In genomic region chr11:73137591-73138501, GRCm38 (mm10) we compare ENCODE assay signal across 8 mouse cellular contexts. TPM values are rescaled to one million over a fixed set of nuclear protein-coding genes. Genes with fewer than 3 reads are reported as not detected.
DNase-seq lines count a peak whose midpoint lies in the region; ATAC-seq lines count a peak whose summit lies in the region.

Gene Haspin (minus strand): TSS chr11:73138294.

- peak within 1 kb of the TSS; percentile 84 to 89 for H3K4me3 ChIP-seq in heart, embryonic 14.5 days (ENCODE audit: control insufficient read depth in 1 of 2, insufficient read depth in 1 of 2, low read depth in 1 of 2, low read length in 2 of 2)
- H3K4me3 ChIP-seq in liver, embryonic 13.5 days (replicated peaks): peak within 1 kb of the TSS; percentile 99
- H3K4me3 ChIP-seq in stomach, embryonic 16.5 days (replicated peaks; ENCODE audit: low read length): peak within 1 kb of the TSS; percentile 91

- no peaks in the 10 kb centered on the region for H3K9me3 ChIP-seq in heart, embryonic 14.5 days (ENCODE audit: control insufficient read depth, low read length)
- H3K9me3 ChIP-seq in liver, embryonic 13.5 days (replicated peaks): no peaks in the 10 kb centered on the region
- no peaks in the 10 kb centered on the region for H3K9me3 ChIP-seq in stomach, embryonic 16.5 days (replicated peaks; ENCODE audit: control insufficient read depth, low read length)

- H3K27me3 ChIP-seq in heart, embryonic 14.5 days (ENCODE audit: control insufficient read depth, insufficient read depth, low read length): no peaks in the 10 kb centered on the region
- H3K27me3 ChIP-seq in liver, embryonic 13.5 days: no peaks in the 10 kb centered on the region
- no peaks in the 10 kb centered on the region for H3K27me3 ChIP-seq in stomach, embryonic 16.5 days (ENCODE audit: control insufficient read depth, insufficient read depth, low read length)

- peaks cover 18% of the 10 kb centered on the region for H3K36me3 ChIP-seq in heart, embryonic 14.5 days (ENCODE audit: control insufficient read depth, insufficient read depth, low read length)
- peaks cover 22% of the 10 kb centered on the region for H3K36me3 ChIP-seq in liver, embryonic 13.5 days
- no peaks in the 10 kb centered on the region for H3K36me3 ChIP-seq in stomach, embryonic 16.5 days (ENCODE audit: control insufficient read depth, insufficient read depth, low read length)

- peak; percentile 92 for DNase-seq in CD4-positive helper T cell, adult 2 months (ENCODE audit: low read depth, low spot score)
- DNase-seq in brain, embryonic 18.5 days (ENCODE audit: low read depth, low spot score): peak; percentile 66
- peak; percentile 94 for DNase-seq in kidney, postnatal 14 days
- DNase-seq in liver, embryonic 13.5 days: peak; percentile 88
- peak; percentile 96 for DNase-seq in neural tube, embryonic 10.5 days (ENCODE audit: extremely low spot score, low spot score)

- H3K4me2 ChIP-seq in heart, embryonic 14.5 days (ENCODE audit: low read length): peak within 1 kb of the TSS; percentile 87
- H3K4me2 ChIP-seq in liver, embryonic 13.5 days: peak within 1 kb of the TSS; percentile 89
- H3K4me2 ChIP-seq in stomach, embryonic 16.5 days (ENCODE audit: low read depth, low read length): peak within 1 kb of the TSS; percentile 70

- H3K27ac ChIP-seq in heart, embryonic 14.5 days (replicated peaks in 1 of 2; ENCODE audit: control insufficient read depth in 1 of 2, insufficient read depth in 1 of 2, low read depth in 2 of 2, low read length in 2 of 2): peak within 1 kb of the TSS in 1 of 2 experiments; percentile 6; a peak in 1 of 4 replicates
- peak within 1 kb of the TSS; percentile 81 for H3K27ac ChIP-seq in liver, embryonic 13.5 days
- no peak within 1 kb of the TSS for H3K27ac ChIP-seq in stomach, embryonic 16.5 days (ENCODE audit: low read length)

- under 1% methylated on average over 81 of the region's 84 CpGs for WGBS in heart, embryonic 14.5 days
- under 1% methylated on average over 83 of the region's 84 CpGs for WGBS in liver, embryonic 13.5 days (ENCODE audit: insufficient replicate concordance)
- under 1% methylated on average over 84 of the region's 84 CpGs for WGBS in stomach, embryonic 16.5 days

- peaks cover 7 to 28% of the 10 kb centered on the region in 2 experiments for H3K4me1 ChIP-seq in heart, embryonic 14.5 days (ENCODE audit: control insufficient read depth in 2 of 2, insufficient read depth in 2 of 2, low read length in 2 of 2)
- H3K4me1 ChIP-seq in liver, embryonic 13.5 days (replicated peaks): peaks cover 47% of the 10 kb centered on the region
- peaks cover 18% of the 10 kb centered on the region for H3K4me1 ChIP-seq in stomach, embryonic 16.5 days (ENCODE audit: control insufficient read depth, insufficient read depth, low read length)

- peak within 1 kb of the TSS; percentile 86 for H3K9ac ChIP-seq in heart, embryonic 14.5 days (ENCODE audit: low read length)
- peak within 1 kb of the TSS; percentile 98 for H3K9ac ChIP-seq in liver, embryonic 13.5 days
- H3K9ac ChIP-seq in stomach, embryonic 16.5 days (ENCODE audit: low read length): peak within 1 kb of the TSS; percentile 85

- peak; percentile 92 for ATAC-seq in erythroid progenitor cell, adult 5-6 weeks (replicated peaks; ENCODE audit: low FRiP score, poor library complexity, severe bottlenecking)
- ATAC-seq in heart, embryonic 14.5 days (ENCODE audit: insufficient number of reproducible peaks, insufficient read depth, low FRiP score, low read depth): peak; percentile 85
- ATAC-seq in liver, embryonic 13.5 days (ENCODE audit: low read depth): peak; percentile 86
- peak; percentile 92 for ATAC-seq in stomach, embryonic 16.5 days (ENCODE audit: insufficient read depth, low FRiP score)

RNA-seq across cellular contexts. Expression of gene Haspin, which starts in this region (rescaled TPM):
- 44.3 and 57.4 TPM in 2 replicates for total RNA-seq in erythroid progenitor cell, adult 5-6 weeks (2015; ENCODE audit: low replicate concordance)
- 65.1 and 71.6 TPM in 2 replicates for total RNA-seq in erythroid progenitor cell, adult 5-6 weeks (2017; ENCODE audit: low replicate concordance)
- 7.9 and 8.8 TPM in 2 replicates for polyA plus RNA-seq in heart, embryonic 14.5 days (2014; fragmentation: Nextera tagmentation; extraction: Ambion mirVana)
- polyA plus RNA-seq in liver, embryonic 13.5 days (2015; fragmentation: Nextera tagmentation; extraction: Ambion mirVana): 13.8 and 15.6 TPM in 2 replicates
- 11.9 and 12.5 TPM in 2 replicates for polyA plus RNA-seq in stomach, embryonic 16.5 days (2015; fragmentation: Nextera tagmentation; extraction: Ambion mirVana)
